ENCODE assay signal across 13 mouse cellular contexts in genomic region chr8:28427544-28428135, GRCm38 (mm10).
DNase-seq lines count a peak whose midpoint lies in the region; ATAC-seq and TF ChIP-seq lines count a peak whose summit lies in the region.
"Had no signal": no experiment of that assay in that cellular context is flagged by ENCODE, and none has a peak within 500 bp of the region (broad histone marks: within the 10 kb centered on the region; RNA-seq: fewer than 3 reads in every experiment).

No protein-coding gene starts in this region.

- TF ChIP-seq CTCF in brain, embryonic 14.5 days (IDR thresholded peaks at IDR 0.05; ENCODE audit: borderline replicate concordance, extremely low read depth, insufficient read depth, insufficient read length): no peak

- WGBS in heart, embryonic 16.5 days: 42% methylated on average over 7 of the region's 7 CpGs
- WGBS in midbrain, embryonic 14.5 days: 37% methylated on average over 7 of the region's 7 CpGs

- no peaks in the 10 kb centered on the region for H3K27me3 ChIP-seq in heart, embryonic 16.5 days (ENCODE audit: control insufficient read depth, insufficient read depth, low read length)
- no peaks in the 10 kb centered on the region for H3K27me3 ChIP-seq in midbrain, embryonic 14.5 days (ENCODE audit: control insufficient read depth, insufficient read depth, low read length)
- H3K27me3 ChIP-seq: embryonic facial prominence, embryonic 12.5 days; lung, embryonic 15.5 days had no signal

- H3K27ac ChIP-seq in heart, embryonic 16.5 days (ENCODE audit: low read length): no peak overlapping the region
- H3K27ac ChIP-seq in midbrain, embryonic 14.5 days (replicated peaks; ENCODE audit: low read depth, low read length): peak overlapping the region; percentile 49; the same call in 1 of the 2 replicates
- H3K27ac ChIP-seq: embryonic facial prominence, embryonic 12.5 days; layer of hippocampus, adult 2 months; lung, embryonic 15.5 days had no signal

- intact Hi-C loops in heart, postnatal 36 days (cut with DNase I): no loop called here

- no peak overlapping the region for H3K4me2 ChIP-seq in heart, embryonic 16.5 days (ENCODE audit: low read depth, low read length)
- no peak overlapping the region for H3K4me2 ChIP-seq in midbrain, embryonic 14.5 days (ENCODE audit: low read length)
- H3K4me2 ChIP-seq: embryonic facial prominence, embryonic 12.5 days; heart, embryonic 11.5 days; lung, embryonic 15.5 days had no signal

- no peak for TF ChIP-seq POLR2A in brain, embryonic 14.5 days (IDR thresholded peaks at IDR 0.05; ENCODE audit: borderline replicate concordance, extremely low read depth, insufficient read depth, insufficient read length, poor library complexity, severe bottlenecking)

- ATAC-seq in heart, embryonic 16.5 days (replicated peaks; ENCODE audit: extremely low read depth, insufficient read depth, low FRiP score): 0 out of 2 replicates have a peak, but pooled peaks have one; percentile 14
- peak; percentile 63; the same call in 1 of the 2 replicates for ATAC-seq in midbrain, embryonic 14.5 days (ENCODE audit: low FRiP score, low TSS enrichment)

- no peak for DNase-seq in heart, postnatal 36 days
- DNase-seq in R1 (ENCODE audit: low read depth, low spot score) (peak; percentile 1), MN1 (ENCODE audit: low spot score) (no peak)
- peak; percentile 71 for DNase-seq in brain, embryonic 14.5 days (ENCODE audit: low read depth)
- peak; percentile 69 for DNase-seq in midbrain, embryonic 14.5 days
- DNase-seq in spleen, adult 18-20 months: no peak
- DNase-seq: cerebellum, adult 18-20 months; gastrocnemius, postnatal 25 days had no signal

- no peak overlapping the region for H3K9ac ChIP-seq in heart, embryonic 16.5 days (ENCODE audit: low read length)
- no peak overlapping the region for H3K9ac ChIP-seq in midbrain, embryonic 14.5 days (replicated peaks; ENCODE audit: low read length)
- H3K9ac ChIP-seq: embryonic facial prominence, embryonic 12.5 days; lung, embryonic 15.5 days had no signal

- H3K9me3 ChIP-seq in heart, embryonic 16.5 days (replicated peaks; ENCODE audit: control insufficient read depth, low read length): no peaks in the 10 kb centered on the region
- no peaks in the 10 kb centered on the region for H3K9me3 ChIP-seq in midbrain, embryonic 14.5 days (ENCODE audit: control insufficient read depth, low read length)
- H3K9me3 ChIP-seq: embryonic facial prominence, embryonic 12.5 days; lung, embryonic 15.5 days had no signal

- no peaks in the 10 kb centered on the region for H3K4me1 ChIP-seq in heart, embryonic 16.5 days (ENCODE audit: control insufficient read depth, insufficient read depth, low read length)
- no peaks in the 10 kb centered on the region for H3K4me1 ChIP-seq in midbrain, embryonic 14.5 days (ENCODE audit: control insufficient read depth, insufficient read depth, low read length)
- H3K4me1 ChIP-seq: embryonic facial prominence, embryonic 12.5 days; lung, embryonic 15.5 days had no signal

- H3K4me3 ChIP-seq in heart, embryonic 16.5 days (ENCODE audit: low read length): no peak overlapping the region
- H3K4me3 ChIP-seq in midbrain, embryonic 14.5 days (replicated peaks; ENCODE audit: low read depth, low read length): no peak overlapping the region
- H3K4me3 ChIP-seq: embryonic facial prominence, embryonic 12.5 days; layer of hippocampus, adult 2 months; lung, embryonic 15.5 days had no signal

- no peaks in the 10 kb centered on the region for H3K36me3 ChIP-seq in heart, embryonic 16.5 days (ENCODE audit: control insufficient read depth, insufficient read depth)
- no peaks in the 10 kb centered on the region for H3K36me3 ChIP-seq in midbrain, embryonic 14.5 days (ENCODE audit: control insufficient read depth, insufficient read depth, low read length)
- H3K36me3 ChIP-seq: embryonic facial prominence, embryonic 12.5 days; lung, embryonic 15.5 days had no signal

Comparison
In these comparisons a context has a peak if more than half of its experiments do, and no peak if none do; other contexts are left out.
1. DNase-seq: peak in R1 (single experiment), brain, embryonic 14.5 days (single experiment) and midbrain, embryonic 14.5 days (single experiment); none in heart, postnatal 36 days (0 of 2), MN1 (single experiment) and spleen, adult 18-20 months (0 of 2).